Mouse (Mus musculus) stomach, embryonic 15.5 days (tissue): Measurements from ENCODE around the gene Abcb6. TPM values are rescaled to one million over a fixed set of nuclear protein-coding genes. Genes with fewer than 3 reads are reported as not detected.
A peak's percentile ranks its signal among the peaks of the same experiment; 100 is the strongest.

ENCODE experiments used
- ATAC-seq: fragments of 200-750 bp; cut with Nextera tagmentation; 2 replicates; pipeline ENCODE4 v1.8.0; 2017; ENCODE audit warnings: low read depth, moderate number of reproducible peaks, moderate TSS enrichment; ENCODE audit not compliant: insufficient read depth, low FRiP score
- H3K27ac ChIP-seq: fragments of 300-500 bp; sonication (generic); 2 replicates; pipeline ENCODE4 v1.5.1; 2015; ENCODE audit warnings: mild to moderate bottlenecking, inconsistent platforms
- H3K27me3 ChIP-seq: fragments of 300-500 bp; sonication (generic); replicated peaks from 2 replicates; pipeline ENCODE4 v1.6.1; 2015; ENCODE audit warnings: inconsistent platforms
- H3K36me3 ChIP-seq: fragments of 300-500 bp; sonication (generic); 2 replicates; pipeline ENCODE4 v1.6.1; 2015; ENCODE audit warnings: inconsistent platforms
- H3K4me1 ChIP-seq: fragments of 300-500 bp; sonication (generic); 2 replicates; pipeline ENCODE4 v1.6.1; 2015; ENCODE audit warnings: inconsistent platforms
- H3K4me2 ChIP-seq: fragments of 300-500 bp; sonication (generic); 2 replicates; pipeline ENCODE4 v1.6.1; 2015; ENCODE audit warnings: mild to moderate bottlenecking, inconsistent platforms
- H3K4me3 ChIP-seq: fragments of 300-500 bp; sonication (generic); replicated peaks from 2 replicates; pipeline ENCODE4 v1.5.1; 2015; ENCODE audit warnings: inconsistent platforms
- H3K9ac ChIP-seq: fragments of 300-500 bp; sonication (generic); 2 replicates; pipeline ENCODE4 v1.6.1; 2015; ENCODE audit warnings: inconsistent platforms
- H3K9me3 ChIP-seq: fragments of 300-500 bp; sonication (generic); 2 replicates; pipeline ENCODE4 v1.6.1; 2016; ENCODE audit warnings: inconsistent platforms
- WGBS: fragments of 180-500 bp; shearing (Covaris S2); methylation state at CpG from one replicate; pipeline ENCODE4 v1.1.7; 2015; 5-methylcytosine and 5-hydroxymethylcytosine counted together
- polyA plus RNA-seq: library from polyadenylated mRNA; unstranded; fragments of >200 nt; fragmentation: Nextera tagmentation; extraction: Ambion mirVana; gene quantifications from 2 replicates; pipeline ENCODE4 v1.2.1, GENCODE M21; 2015

Gene Abcb6
- polyA plus RNA-seq, 1 experiment from 2014 or later, result 23.9 TPM

- Histone ChIP-seq H3K4me1 (peaks cover 21% of the 10 kb centered on the region), H3K27ac (peak overlapping the region; percentile 97), H3K4me2 (peak overlapping the region; percentile 91), H3K9me3 (no peaks in the 10 kb centered on the region), H3K27me3 (no peaks in the 10 kb centered on the region), H3K4me3 (peak overlapping the region; percentile 94), H3K9ac (peak overlapping the region; percentile 80), H3K36me3 (peaks cover 46% of the 10 kb centered on the region)
- ATAC-seq, result peak; percentile 52; the same call in 1 of the 2 replicates
- under 1% methylated on average over 53 of the region's 53 CpGs for WGBS
Measured at GRCm38 (mm10) chr1:75141486-75142190, 38.6 kb downstream of the Abcb6 start.

GRCm38 (mm10) chr1:75140601-75141190 is 39.5 kb downstream of the Abcb6 start:
- Histone ChIP-seq H3K4me1 (peaks cover 21% of the 10 kb centered on the region), H3K4me3 (peak overlapping the region; percentile 94), H3K36me3 (peaks cover 43% of the 10 kb centered on the region), H3K9ac (0 out of 2 replicates have a peak overlapping the region, but pooled peaks have one; percentile 80), H3K27me3 (no peaks in the 10 kb centered on the region), H3K4me2 (peak overlapping the region; percentile 91), H3K27ac (peak overlapping the region; percentile 97), H3K9me3 (no peaks in the 10 kb centered on the region)
- no peak for ATAC-seq
- 51% methylated on average over 4 of the region's 4 CpGs for WGBS

DNA sequence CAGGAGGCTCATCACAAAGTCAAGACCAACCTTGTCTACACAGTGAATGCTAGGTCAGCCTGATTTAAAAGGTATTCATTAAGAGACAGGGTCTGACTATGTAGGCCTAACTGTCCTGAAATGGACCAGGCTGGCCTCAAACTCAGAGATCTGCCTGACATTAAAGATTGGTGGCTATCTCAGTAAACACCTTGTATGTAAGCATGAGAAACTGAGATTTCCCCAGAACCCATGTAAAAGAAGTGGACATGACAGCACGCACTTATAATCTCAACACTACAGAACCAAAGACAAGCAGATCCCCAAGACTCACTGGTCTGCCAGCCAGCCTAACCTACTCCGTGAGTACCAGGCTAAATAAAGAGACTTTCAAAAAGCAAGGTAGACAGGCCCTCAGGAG is 41.7 kb downstream of the Abcb6 start:
- WGBS, result 89% methylated on average over 2 of the region's 2 CpGs
- Histone ChIP-seq H3K27me3 (no peaks in the 10 kb centered on the region), H3K9ac (no peak overlapping the region), H3K9me3 (no peaks in the 10 kb centered on the region), H3K4me3 (no peak overlapping the region), H3K36me3 (peaks cover 29% of the 10 kb centered on the region), H3K27ac (no peak overlapping the region), H3K4me1 (peaks cover 14% of the 10 kb centered on the region; the same call in 1 of the 2 replicates), H3K4me2 (no peak overlapping the region)
- ATAC-seq, result no peak

DNA sequence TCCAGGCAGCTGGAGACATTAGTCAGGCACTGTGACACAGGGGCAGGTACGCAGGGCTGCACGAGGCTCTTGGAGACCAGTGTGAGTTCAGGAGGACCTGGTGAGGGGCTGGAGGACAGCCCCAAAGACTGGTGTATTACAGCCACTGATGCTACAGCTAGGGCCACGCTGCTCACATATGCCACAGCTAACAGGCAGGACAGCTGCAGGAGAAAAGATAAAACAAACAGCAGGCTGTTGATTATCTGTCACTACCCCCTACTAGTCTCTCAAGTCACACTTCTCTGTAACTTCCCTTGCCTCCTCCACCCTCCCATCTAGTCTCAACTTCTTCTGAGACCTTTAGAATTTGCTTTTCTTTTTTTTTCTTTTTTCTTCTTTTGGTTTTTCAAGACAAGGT is 43.5 kb downstream of the Abcb6 start:
- 42% methylated on average over 3 of the region's 3 CpGs for WGBS
- no peak overlapping the region for H3K4me2 ChIP-seq
- ATAC-seq, result peak; percentile 78
- peaks cover 29% of the 10 kb centered on the region for H3K36me3 ChIP-seq
- no peak overlapping the region for H3K27ac ChIP-seq
- no peaks in the 10 kb centered on the region for H3K9me3 ChIP-seq
- H3K9ac ChIP-seq, result no peak overlapping the region
- no peak overlapping the region for H3K4me3 ChIP-seq
- peaks cover 11% of the 10 kb centered on the region; the same call in 1 of the 2 replicates for H3K4me1 ChIP-seq
- no peaks in the 10 kb centered on the region for H3K27me3 ChIP-seq

- Histone ChIP-seq H3K36me3 (peaks cover 29% of the 10 kb centered on the region), H3K4me3 (no peak overlapping the region), H3K27me3 (no peaks in the 10 kb centered on the region), H3K4me1 (peaks cover 11% of the 10 kb centered on the region; the same call in 1 of the 2 replicates), H3K9ac (no peak overlapping the region), H3K9me3 (no peaks in the 10 kb centered on the region), H3K27ac (no peak overlapping the region), H3K4me2 (no peak overlapping the region)
- ATAC-seq, result no peak
- 68% methylated on average over 6 of the region's 6 CpGs for WGBS
Measured at GRCm38 (mm10) chr1:75136293-75136692, 43.9 kb downstream of the Abcb6 start.

DNA sequence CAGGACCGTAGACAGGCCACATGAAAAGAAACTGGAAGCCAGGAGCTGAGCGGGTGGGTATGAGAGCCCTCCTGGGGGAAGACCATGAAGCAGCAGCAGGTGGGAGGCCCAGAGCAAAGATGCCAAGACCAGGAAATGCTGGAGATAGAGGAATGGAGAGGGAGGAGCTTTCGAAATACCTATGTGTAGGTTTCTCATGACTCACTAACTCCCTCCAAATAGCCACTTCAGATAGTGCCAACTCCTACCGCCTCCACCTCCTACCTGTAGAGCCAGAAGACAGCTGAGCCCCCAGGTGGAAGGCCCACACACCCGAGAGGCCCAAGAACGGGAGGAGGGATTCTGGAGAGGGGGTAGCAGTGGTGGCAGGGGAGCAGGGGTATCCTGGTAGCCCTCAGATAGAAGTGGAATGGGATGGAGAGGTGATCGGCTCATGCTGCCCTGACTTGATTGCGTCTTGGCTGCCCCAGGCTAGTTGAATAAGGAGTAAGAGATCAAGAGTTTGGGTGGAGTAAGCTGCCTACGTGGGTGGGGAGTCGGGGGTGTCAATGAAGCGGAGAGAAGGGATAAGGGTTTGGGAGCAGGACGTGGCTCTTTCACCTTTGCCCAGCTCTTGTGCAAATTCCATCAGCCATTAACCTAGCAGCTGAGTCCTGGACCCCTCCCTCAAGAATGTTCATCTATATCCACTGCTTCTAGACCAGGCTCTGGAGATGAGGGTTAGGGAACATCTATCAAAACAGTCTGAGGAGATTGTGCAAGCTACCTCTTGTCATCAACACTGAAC is 46.6 kb downstream of the Abcb6 start, which contains the start of gene Slc23a3:
Gene Slc23a3 (minus strand): TSS at position 470 of the 787 bp plus-strand sequence.
- H3K4me1 ChIP-seq, result peaks cover 3% of the 10 kb centered on the region; the same call in 1 of the 2 replicates
- H3K27me3 ChIP-seq, result no peaks in the 10 kb centered on the region
- no peak within 1 kb of the TSS for H3K4me2 ChIP-seq
- no peak within 1 kb of the TSS for H3K27ac ChIP-seq
- H3K9ac ChIP-seq, result no peak within 1 kb of the TSS
- no peaks in the 10 kb centered on the region for H3K9me3 ChIP-seq
- H3K4me3 ChIP-seq, result no peak within 1 kb of the TSS
- peaks cover 20% of the 10 kb centered on the region for H3K36me3 ChIP-seq
- whole genome bisulfite sequencing, result 46% methylated on average over 12 of the region's 12 CpGs
- no peak for ATAC-seq

GRCm38 (mm10) chr1:75128641-75129040 is 51.6 kb downstream of the Abcb6 start:
- 70% methylated on average over 3 of the region's 3 CpGs for WGBS
- Histone ChIP-seq H3K9me3 (no peaks in the 10 kb centered on the region), H3K4me1 (peaks cover 14% of the 10 kb centered on the region), H3K27ac (no peak overlapping the region), H3K4me2 (no peak overlapping the region), H3K27me3 (no peaks in the 10 kb centered on the region), H3K9ac (no peak overlapping the region), H3K4me3 (no peak overlapping the region), H3K36me3 (no peaks in the 10 kb centered on the region)
- ATAC-seq, result no peak

- Histone ChIP-seq H3K27me3 (no peaks in the 10 kb centered on the region), H3K9me3 (no peaks in the 10 kb centered on the region), H3K27ac (peak overlapping the region; percentile 100), H3K9ac (peak overlapping the region; percentile 52; the same call in 1 of the 2 replicates), H3K4me1 (peaks cover 11% of the 10 kb centered on the region), H3K36me3 (no peaks in the 10 kb centered on the region), H3K4me2 (peak overlapping the region; percentile 66), H3K4me3 (peak overlapping the region; percentile 63)
- peak; percentile 3; the same call in 1 of the 2 replicates for ATAC-seq
- 30% methylated on average over 5 of the region's 5 CpGs for WGBS
Measured at GRCm38 (mm10) chr1:75125418-75125817, 54.8 kb downstream of the Abcb6 start.

GRCm38 (mm10) chr1:75124346-75125321 is 55.6 kb downstream of the Abcb6 start, which contains the start of gene Nhej1:
TSS of gene Nhej1 (minus strand) at chr1:75125200.
- WGBS, result 2% methylated on average over 56 of the region's 56 CpGs
- H3K27ac ChIP-seq, result peak within 1 kb of the TSS; percentile 100
- H3K9ac ChIP-seq, result peak within 1 kb of the TSS; percentile 52; the same call in 1 of the 2 replicates
- H3K4me2 ChIP-seq, result peak within 1 kb of the TSS; percentile 66
- no peaks in the 10 kb centered on the region for H3K9me3 ChIP-seq
- peak; percentile 97 for ATAC-seq
- H3K4me1 ChIP-seq, result peaks cover 11% of the 10 kb centered on the region
- H3K4me3 ChIP-seq, result peak within 1 kb of the TSS; percentile 63
- H3K27me3 ChIP-seq, result no peaks in the 10 kb centered on the region
- H3K36me3 ChIP-seq, result no peaks in the 10 kb centered on the region

GRCm38 (mm10) chr1:75122211-75122610 is 58.0 kb downstream of the Abcb6 start:
- ATAC-seq, result no peak
- no peaks in the 10 kb centered on the region for H3K27me3 ChIP-seq
- WGBS, result 82% methylated on average over 3 of the region's 3 CpGs

More at GRCm38 (mm10) chr1:75122211-75122610, 58.0 kb downstream of the Abcb6 start:
- H3K4me3 ChIP-seq, result no peak overlapping the region
- no peaks in the 10 kb centered on the region for H3K36me3 ChIP-seq
- no peak overlapping the region for H3K4me2 ChIP-seq
- peaks cover 11% of the 10 kb centered on the region for H3K4me1 ChIP-seq
- no peak overlapping the region for H3K9ac ChIP-seq
- no peaks in the 10 kb centered on the region for H3K9me3 ChIP-seq
- no peak overlapping the region for H3K27ac ChIP-seq
